Mouse (Mus musculus): ENCODE results near the gene Gcnt3.

Gene Gcnt3

GRCm38 (mm10) chr9:70006984-70007383, 30.9 kb downstream of the Gcnt3 start:
- DNase-seq (ENCODE audit: low spot score in 2 of 2), result no peak

GRCm38 (mm10) chr9:70003516-70003915, 34.4 kb downstream of the Gcnt3 start:
- no peak for DNase-seq (ENCODE audit: low spot score in 2 of 2)

GRCm38 (mm10) chr9:69999318-69999717, 38.6 kb downstream of the Gcnt3 start:
- no peak for DNase-seq (ENCODE audit: low spot score in 2 of 2)

GRCm38 (mm10) chr9:69994547-69994946, 43.3 kb downstream of the Gcnt3 start:
- DNase-seq (ENCODE audit: low spot score in 2 of 2), result no peak

GRCm38 (mm10) chr9:69993479-69993878, 44.4 kb downstream of the Gcnt3 start:
- DNase-seq (ENCODE audit: low spot score in 2 of 2), result no peak

- DNase-seq (ENCODE audit: low spot score in 2 of 2), result no peak
These were observed 45.0 kb downstream of the Gcnt3 start for GRCm38 (mm10) chr9:69992841-69993277.

GRCm38 (mm10) chr9:69990346-69990745, 47.5 kb downstream of the Gcnt3 start:
- no peak for DNase-seq (ENCODE audit: low spot score in 2 of 2)

GRCm38 (mm10) chr9:69989303-69990121, 48.4 kb downstream of the Gcnt3 start, which contains the start of gene Bnip2:
Gene Bnip2, plus strand, starts transcription at chr9:69989466.
- DNase-seq (ENCODE audit: low spot score in 2 of 2), result peak; percentile 81 to 93

- DNase-seq (ENCODE audit: low spot score in 2 of 2), result no peak
These were observed 49.1 kb downstream of the Gcnt3 start for GRCm38 (mm10) chr9:69988706-69989302.

- peak in 1 of 2 experiments; percentile 59 for DNase-seq (ENCODE audit: low spot score in 2 of 2)
These were observed 50.3 kb downstream of the Gcnt3 start for GRCm38 (mm10) chr9:69987579-69987978.

GRCm38 (mm10) chr9:69986571-69986970, 51.3 kb downstream of the Gcnt3 start:
- DNase-seq (ENCODE audit: low spot score in 2 of 2), result no peak

- no peak for DNase-seq (ENCODE audit: low spot score in 2 of 2)
These were observed 51.8 kb downstream of the Gcnt3 start for GRCm38 (mm10) chr9:69986063-69986462.

- no peak for DNase-seq (ENCODE audit: low spot score in 2 of 2)
These were observed 52.4 kb downstream of the Gcnt3 start for GRCm38 (mm10) chr9:69985526-69985925.
